11 mouse cellular contexts compared by ENCODE assay signal in genomic region chr2:73351927-73352374, GRCm38 (mm10). TPM values are rescaled to one million over a fixed set of nuclear protein-coding genes. Genes with fewer than 3 reads are reported as not detected.
A peak's percentile ranks its signal among the peaks of the same experiment; 100 is the strongest.
DNase-seq lines count a peak whose midpoint lies in the region; ATAC-seq and TF ChIP-seq lines count a peak whose summit lies in the region.
"Had no signal": no experiment of that assay in that cellular context is flagged by ENCODE, and none has a peak within 500 bp of the region (broad histone marks: within the 10 kb centered on the region; RNA-seq: fewer than 3 reads in every experiment).

No protein-coding gene starts in this region.

- no peak for TF ChIP-seq EP300 in heart, postnatal 0 days (IDR thresholded peaks at IDR 0.05; ENCODE audit: low read depth)

- no peak for TF ChIP-seq CTCF in heart, postnatal 0 days (IDR thresholded peaks at IDR 0.05; ENCODE audit: low read depth)
- TF ChIP-seq CTCF in lung, embryonic 14.5 days (IDR thresholded peaks at IDR 0.05; ENCODE audit: low read depth), result no peak

- WGBS in heart, postnatal 0 days, result 17% methylated on average over 7 of the region's 7 CpGs
- 19% methylated on average over 7 of the region's 7 CpGs for WGBS in lung, embryonic 14.5 days

- 0 out of 2 replicates have a peak, but pooled peaks cover 12% of the 10 kb centered on the region for H3K36me3 ChIP-seq in heart, postnatal 0 days (replicated peaks; ENCODE audit: control insufficient read depth, insufficient read depth, low read length)
- no peaks in the 10 kb centered on the region for H3K36me3 ChIP-seq in lung, embryonic 14.5 days (ENCODE audit: insufficient read depth)
- H3K36me3 ChIP-seq: embryonic facial prominence, embryonic 13.5 days had no signal

- no peak overlapping the region for H3K9ac ChIP-seq in heart, postnatal 0 days (replicated peaks; ENCODE audit: low read depth, low read length)
- H3K9ac ChIP-seq in lung, embryonic 14.5 days, result 0 out of 2 replicates have a peak overlapping the region, but pooled peaks have one; percentile 14
- H3K9ac ChIP-seq: embryonic facial prominence, embryonic 13.5 days; liver, embryonic 14.5 days had no signal

- H3K9me3 ChIP-seq in heart, postnatal 0 days (replicated peaks; ENCODE audit: control insufficient read depth, low read length), result no peaks in the 10 kb centered on the region
- no peaks in the 10 kb centered on the region for H3K9me3 ChIP-seq in lung, embryonic 14.5 days (ENCODE audit: low read depth, low read length)
- H3K9me3 ChIP-seq: embryonic facial prominence, embryonic 13.5 days; G1E had no signal

- peak overlapping the region; percentile 62 for H3K27ac ChIP-seq in heart, postnatal 0 days (ENCODE audit: low read depth)
- H3K27ac ChIP-seq in lung, embryonic 14.5 days (ENCODE audit: low read depth), result peak overlapping the region; percentile 47; the same call in 1 of the 2 replicates
- H3K27ac ChIP-seq: embryonic facial prominence, embryonic 13.5 days; liver, embryonic 14.5 days had no signal

- peak; percentile 44; the same call in 1 of the 2 replicates for ATAC-seq in heart, postnatal 0 days (ENCODE audit: insufficient read depth, low read depth)
- peak; percentile 56; the same call in 1 of the 2 replicates for ATAC-seq in lung, embryonic 14.5 days (ENCODE audit: insufficient read depth)

- no peaks in the 10 kb centered on the region for H3K27me3 ChIP-seq in heart, postnatal 0 days (ENCODE audit: control insufficient read depth, insufficient read depth, low read length)
- no peaks in the 10 kb centered on the region for H3K27me3 ChIP-seq in lung, embryonic 14.5 days (ENCODE audit: insufficient read depth, low read length)
- H3K27me3 ChIP-seq: embryonic facial prominence, embryonic 13.5 days had no signal

- H3K4me3 ChIP-seq in heart, postnatal 0 days (ENCODE audit: low read depth, low read length), result peak overlapping the region; percentile 22
- no peak overlapping the region for H3K4me3 ChIP-seq in lung, embryonic 14.5 days (ENCODE audit: low read depth, low read length)
- H3K4me3 ChIP-seq: embryonic facial prominence, embryonic 13.5 days had no signal

- peak overlapping the region; percentile 49 for H3K4me2 ChIP-seq in heart, postnatal 0 days (ENCODE audit: low read depth, low read length)
- peak overlapping the region; percentile 47 for H3K4me2 ChIP-seq in lung, embryonic 14.5 days
- H3K4me2 ChIP-seq: embryonic facial prominence, embryonic 13.5 days had no signal

- no peaks in the 10 kb centered on the region for H3K4me1 ChIP-seq in heart, postnatal 0 days (ENCODE audit: control insufficient read depth, insufficient read depth)
- H3K4me1 ChIP-seq in lung, embryonic 14.5 days (ENCODE audit: insufficient read depth), result no peaks in the 10 kb centered on the region; the same call in 1 of the 2 replicates

- peak; percentile 64 to 85 for DNase-seq in layer of hippocampus, adult 18-20 months (ENCODE audit: low spot score in 2 of 2)
- DNase-seq in layer of hippocampus, postnatal 25 days (ENCODE audit: extremely low spot score in 1 of 2, low spot score in 1 of 2), result no peak
- DNase-seq in cerebellum, adult 8-10 months, result peak; percentile 31
- DNase-seq in heart, postnatal 0 days (ENCODE audit: low spot score), result peak; percentile 55
- DNase-seq in lung, embryonic 14.5 days, result peak; percentile 76
- DNase-seq in ovary, postnatal 36 days (ENCODE audit: low spot score), result no peak
- no peak for DNase-seq in adrenal gland, postnatal 10 days
- no peak for DNase-seq in neural tube, embryonic 10.5 days (ENCODE audit: extremely low spot score, low spot score)

RNA-seq across cellular contexts. Expression of gene Gpr155, which starts 34.4 kb away (rescaled TPM):
- 10 to 100 TPM; 52.1 to 58.5 TPM for total RNA-seq in layer of hippocampus, adult 18-20 months (2021)
- 10 to 100 TPM; 54.9 to 62.0 TPM for total RNA-seq in layer of hippocampus, postnatal 25 days (2021)
- 11.3 and 19.0 TPM in 2 replicates for total RNA-seq in heart, postnatal 0 days (2014; rRNA removed; ENCODE audit: low replicate concordance)
- 6.8 and 8.5 TPM in 2 replicates for polyA plus RNA-seq in heart, postnatal 0 days (2015; fragmentation: Nextera tagmentation; extraction: Ambion mirVana)
- 6.2 and 6.9 TPM in 2 replicates for polyA plus RNA-seq in lung, embryonic 14.5 days (2014; fragmentation: Nextera tagmentation; extraction: Ambion mirVana)
- total RNA-seq in adrenal gland, postnatal 10 days (2021), result 1 to 10 TPM; 6.7 to 9.8 TPM

RNA-seq across cellular contexts. Expression of gene Cir1, which starts 39.5 kb away (rescaled TPM):
- 10 to 100 TPM; 31.0 to 31.4 TPM for total RNA-seq in layer of hippocampus, adult 18-20 months (2021)
- total RNA-seq in layer of hippocampus, postnatal 25 days (2021), result 10 to 100 TPM; 27.0 to 29.3 TPM
- 0.08 and 3.9 TPM in 2 replicates for total RNA-seq in heart, postnatal 0 days (2014; rRNA removed; ENCODE audit: low replicate concordance)
- polyA plus RNA-seq in heart, postnatal 0 days (2015; fragmentation: Nextera tagmentation; extraction: Ambion mirVana), result 20.0 and 24.3 TPM in 2 replicates
- polyA plus RNA-seq in lung, embryonic 14.5 days (2014; fragmentation: Nextera tagmentation; extraction: Ambion mirVana), result 20.9 and 23.8 TPM in 2 replicates
- 10 to 100 TPM; 16.0 to 21.7 TPM for total RNA-seq in adrenal gland, postnatal 10 days (2021)

RNA-seq across cellular contexts. Expression of gene Scrn3, which starts 39.5 kb away (rescaled TPM):
- total RNA-seq in layer of hippocampus, adult 18-20 months (2021), result 10 to 100 TPM; 22.6 to 22.9 TPM
- total RNA-seq in layer of hippocampus, postnatal 25 days (2021), result 10 to 100 TPM; 17.3 to 27.5 TPM
- total RNA-seq in heart, postnatal 0 days (2014; rRNA removed; ENCODE audit: low replicate concordance), result 10.5 and 16.3 TPM in 2 replicates
- polyA plus RNA-seq in heart, postnatal 0 days (2015; fragmentation: Nextera tagmentation; extraction: Ambion mirVana), result 13.5 and 13.8 TPM in 2 replicates
- 15.0 and 15.9 TPM in 2 replicates for polyA plus RNA-seq in lung, embryonic 14.5 days (2014; fragmentation: Nextera tagmentation; extraction: Ambion mirVana)
- total RNA-seq in adrenal gland, postnatal 10 days (2021), result 10 to 100 TPM; 19.8 to 21.9 TPM

Comparison
In these comparisons a context has a peak if more than half of its experiments do, and no peak if none do; other contexts are left out.
1. DNase-seq: peak in layer of hippocampus, adult 18-20 months (2 of 2), cerebellum, adult 8-10 months (single experiment), heart, postnatal 0 days (single experiment) and lung, embryonic 14.5 days (single experiment); none in layer of hippocampus, postnatal 25 days (0 of 2), ovary, postnatal 36 days (single experiment), adrenal gland, postnatal 10 days (single experiment) and neural tube, embryonic 10.5 days (single experiment).